Mouse (Mus musculus): ENCODE results near the gene Tmem273. TPM values are rescaled to one million over a fixed set of nuclear protein-coding genes. Genes with fewer than 3 reads are reported as not detected.

Gene Tmem273
- total RNA-seq (2015; ENCODE audit: low replicate concordance): 3.3 and 7.3 TPM in 2 replicates
- 2.0 and 8.8 TPM in 2 replicates for total RNA-seq (2017; ENCODE audit: low replicate concordance)

GRCm38 (mm10) chr14:32785556-32786130, at the start of gene Tmem273:
TSS of gene Tmem273 (plus strand) at chr14:32785963.
- ATAC-seq (replicated peaks; ENCODE audit: low FRiP score, poor library complexity, severe bottlenecking): no peak

- no peak for ATAC-seq (replicated peaks; ENCODE audit: low FRiP score, poor library complexity, severe bottlenecking)
Measured at GRCm38 (mm10) chr14:32736561-32736960, 49.2 kb upstream of the Tmem273 start.

- ATAC-seq (replicated peaks; ENCODE audit: low FRiP score, poor library complexity, severe bottlenecking): no peak
Measured at GRCm38 (mm10) chr14:32738586-32738985, 47.2 kb upstream of the Tmem273 start.

- no peak for ATAC-seq (replicated peaks; ENCODE audit: low FRiP score, poor library complexity, severe bottlenecking)
Measured at GRCm38 (mm10) chr14:32748519-32748918, 37.2 kb upstream of the Tmem273 start.

GRCm38 (mm10) chr14:32750727-32751126, 35.0 kb upstream of the Tmem273 start:
- ATAC-seq (replicated peaks; ENCODE audit: low FRiP score, poor library complexity, severe bottlenecking): no peak

GRCm38 (mm10) chr14:32754286-32754685, 31.5 kb upstream of the Tmem273 start:
- ATAC-seq (replicated peaks; ENCODE audit: low FRiP score, poor library complexity, severe bottlenecking): no peak

- no peak for ATAC-seq (replicated peaks; ENCODE audit: low FRiP score, poor library complexity, severe bottlenecking)
Measured at GRCm38 (mm10) chr14:32762177-32762576, 23.6 kb upstream of the Tmem273 start.

- no peak for ATAC-seq (replicated peaks; ENCODE audit: low FRiP score, poor library complexity, severe bottlenecking)
Measured at GRCm38 (mm10) chr14:32770563-32770962, 15.2 kb upstream of the Tmem273 start.

GRCm38 (mm10) chr14:32772085-32772484, 13.7 kb upstream of the Tmem273 start:
- ATAC-seq (replicated peaks; ENCODE audit: low FRiP score, poor library complexity, severe bottlenecking): no peak

GRCm38 (mm10) chr14:32772791-32773190, 13.0 kb upstream of the Tmem273 start:
- ATAC-seq (replicated peaks; ENCODE audit: low FRiP score, poor library complexity, severe bottlenecking): no peak

GRCm38 (mm10) chr14:32773456-32773855, 12.3 kb upstream of the Tmem273 start:
- no peak for ATAC-seq (replicated peaks; ENCODE audit: low FRiP score, poor library complexity, severe bottlenecking)

- ATAC-seq (replicated peaks; ENCODE audit: low FRiP score, poor library complexity, severe bottlenecking): no peak
Measured at GRCm38 (mm10) chr14:32776077-32776476, 9.7 kb upstream of the Tmem273 start.

GRCm38 (mm10) chr14:32778362-32778761, 7.4 kb upstream of the Tmem273 start:
- no peak for ATAC-seq (replicated peaks; ENCODE audit: low FRiP score, poor library complexity, severe bottlenecking)

- no peak for ATAC-seq (replicated peaks; ENCODE audit: low FRiP score, poor library complexity, severe bottlenecking)
Measured at GRCm38 (mm10) chr14:32782866-32783265, 2.9 kb upstream of the Tmem273 start.

- ATAC-seq (replicated peaks; ENCODE audit: low FRiP score, poor library complexity, severe bottlenecking): no peak
Measured at GRCm38 (mm10) chr14:32784130-32784747, 1.5 kb upstream of the Tmem273 start.

GRCm38 (mm10) chr14:32784748-32785134, 1.0 kb upstream of the Tmem273 start:
- no peak for ATAC-seq (replicated peaks; ENCODE audit: low FRiP score, poor library complexity, severe bottlenecking)

- ATAC-seq (replicated peaks; ENCODE audit: low FRiP score, poor library complexity, severe bottlenecking): no peak
Measured at GRCm38 (mm10) chr14:32787691-32788090, 1.9 kb downstream of the Tmem273 start.

- ATAC-seq (replicated peaks; ENCODE audit: low FRiP score, poor library complexity, severe bottlenecking): no peak
Measured at GRCm38 (mm10) chr14:32796375-32796774, 10.6 kb downstream of the Tmem273 start.

- ATAC-seq (replicated peaks; ENCODE audit: low FRiP score, poor library complexity, severe bottlenecking): no peak
Measured at GRCm38 (mm10) chr14:32797803-32798202, 12.0 kb downstream of the Tmem273 start.

- ATAC-seq (replicated peaks; ENCODE audit: low FRiP score, poor library complexity, severe bottlenecking): no peak
Measured at GRCm38 (mm10) chr14:32798355-32798754, 12.6 kb downstream of the Tmem273 start.

- ATAC-seq (replicated peaks; ENCODE audit: low FRiP score, poor library complexity, severe bottlenecking): no peak
Measured at GRCm38 (mm10) chr14:32800048-32800447, 14.3 kb downstream of the Tmem273 start.

All from erythroblast, adult 5-6 weeks (primary cell).